Mouse (Mus musculus): ENCODE measurements at regions not wholly inside any gene's neighbourhood (a gene's known extent, or its start where the extent isn't known, plus 50 kb on each side); places are given as distances from the start of the nearest gene placed in this dataset.

GRCm38 (mm10) chr14:61842476-61842875 is 235.2 kb downstream of the Kcnrg start:
- TF ChIP-seq MAX (IDR thresholded peaks at IDR 0.05) = no peak
- no peak for TF ChIP-seq CTCF (IDR thresholded peaks at IDR 0.05; ENCODE audit: control insufficient read depth, insufficient read depth, insufficient read length)

All from C2C12 (cell line).